Mouse (Mus musculus): ENCODE measurements around the gene Rs1. TPM values are rescaled to one million over a fixed set of nuclear protein-coding genes. Genes with fewer than 3 reads are reported as not detected.

The Rs1 gene
- not detected for total RNA-seq (2023)

GRCm38 (mm10) chrX:160767713-160768112 lies at the start of gene Rs1:
Gene Rs1, plus strand, starts transcription at chrX:160768013.

GRCm38 (mm10) chrX:160735650-160736049 lies 32.2 kb upstream of the Rs1 start, which contains the start of gene Ppef1:
Gene Ppef1, minus strand, starts transcription at chrX:160735765.

Other genes starting within 250 kb of the Rs1 start
- gene Ppef1, start 32.2 kb upstream of the Rs1 start, total RNA-seq (2023) = not detected
- gene Gja6, start 139.0 kb downstream of the Rs1 start, total RNA-seq (2023) = not detected
- 1.3 TPM for gene Cdkl5, start 226.7 kb downstream of the Rs1 start, total RNA-seq (2023)

All from CD4-positive naive resting alpha-beta T cell, adult 57 days (primary cell).